Mouse (Mus musculus) spleen, adult 18-20 months (tissue): ENCODE results near the gene Fam136a.
A peak's percentile ranks its signal among the peaks of the same experiment; 100 is the strongest.

Source experiments
- DNase-seq, 2 experiments: peaks; one replicate each; pipeline ENCODE4 v3.0.0; 2022; ENCODE audit warnings: mixed read lengths in 2 of 2

Fam136a gene

DNA sequence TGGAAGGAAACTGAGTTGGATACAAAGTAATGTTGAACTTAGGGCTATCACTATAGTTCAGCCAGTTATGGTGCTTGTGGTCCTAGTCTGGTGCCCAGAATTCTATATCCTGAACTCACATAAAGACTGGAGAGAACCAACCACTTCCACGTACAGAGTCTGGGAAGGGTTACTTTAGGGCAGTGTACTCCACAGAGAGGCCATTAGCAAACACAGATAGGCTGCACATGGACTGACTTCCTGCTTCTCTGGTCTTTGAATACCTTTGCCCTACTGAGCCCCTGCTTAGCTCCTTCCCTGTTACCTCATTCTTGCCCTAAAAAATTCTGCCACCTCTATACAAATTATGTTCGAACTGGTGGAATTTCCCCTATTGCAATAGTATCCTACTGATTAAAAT is 34.5 kb downstream of the Fam136a start:
- DNase-seq = no peak

GRCm38 (mm10) chr6:86400972-86401371 is 35.5 kb downstream of the Fam136a start:
- peak; percentile 59 to 77 for DNase-seq

DNA sequence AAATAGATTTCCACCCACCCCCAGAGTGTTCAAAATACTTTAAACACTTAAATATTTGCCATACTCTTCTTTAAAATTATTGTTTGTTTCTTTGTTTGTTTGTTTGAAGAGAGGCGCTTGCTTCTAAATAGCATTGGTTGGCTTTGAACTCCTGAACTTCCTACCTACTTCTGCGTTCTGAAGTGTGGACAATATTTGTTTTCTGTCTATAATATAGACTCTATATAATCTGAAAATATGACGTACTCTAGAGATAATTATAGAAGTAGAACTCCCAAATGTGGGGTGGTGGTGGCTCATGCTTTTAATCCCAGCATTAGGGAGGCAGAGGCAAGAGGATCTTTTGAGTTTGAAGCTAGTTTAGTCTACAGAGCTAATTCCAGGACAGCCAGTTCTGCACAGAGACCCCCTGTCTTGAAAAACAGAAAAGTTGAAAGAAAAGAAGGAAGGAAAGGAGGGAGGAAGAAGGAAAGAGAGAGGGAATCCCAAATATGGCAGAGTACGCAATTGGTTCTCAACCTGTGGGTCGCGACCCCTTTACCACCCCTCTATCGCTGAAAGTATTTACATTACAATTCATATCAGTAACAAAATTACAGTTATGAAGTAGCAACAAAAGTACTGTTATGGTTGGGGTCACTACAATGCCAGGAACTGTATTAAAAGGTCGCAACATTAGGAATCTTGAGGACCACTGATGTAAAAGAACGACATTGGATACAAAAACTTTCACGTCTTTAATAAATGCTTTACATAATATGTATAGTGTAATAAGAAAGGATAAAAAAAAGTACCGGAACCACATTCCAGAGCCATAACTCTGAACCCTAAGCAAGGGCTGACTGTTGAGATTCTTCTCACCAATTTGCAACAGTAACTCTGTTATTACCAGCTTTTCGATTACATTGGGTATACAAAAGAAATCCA is 37.5 kb downstream of the Fam136a start:
- no peak for DNase-seq

- peak in 1 of 2 experiments; percentile 83 for DNase-seq
These were observed 38.3 kb downstream of the Fam136a start for GRCm38 (mm10) chr6:86403728-86404099.

DNA sequence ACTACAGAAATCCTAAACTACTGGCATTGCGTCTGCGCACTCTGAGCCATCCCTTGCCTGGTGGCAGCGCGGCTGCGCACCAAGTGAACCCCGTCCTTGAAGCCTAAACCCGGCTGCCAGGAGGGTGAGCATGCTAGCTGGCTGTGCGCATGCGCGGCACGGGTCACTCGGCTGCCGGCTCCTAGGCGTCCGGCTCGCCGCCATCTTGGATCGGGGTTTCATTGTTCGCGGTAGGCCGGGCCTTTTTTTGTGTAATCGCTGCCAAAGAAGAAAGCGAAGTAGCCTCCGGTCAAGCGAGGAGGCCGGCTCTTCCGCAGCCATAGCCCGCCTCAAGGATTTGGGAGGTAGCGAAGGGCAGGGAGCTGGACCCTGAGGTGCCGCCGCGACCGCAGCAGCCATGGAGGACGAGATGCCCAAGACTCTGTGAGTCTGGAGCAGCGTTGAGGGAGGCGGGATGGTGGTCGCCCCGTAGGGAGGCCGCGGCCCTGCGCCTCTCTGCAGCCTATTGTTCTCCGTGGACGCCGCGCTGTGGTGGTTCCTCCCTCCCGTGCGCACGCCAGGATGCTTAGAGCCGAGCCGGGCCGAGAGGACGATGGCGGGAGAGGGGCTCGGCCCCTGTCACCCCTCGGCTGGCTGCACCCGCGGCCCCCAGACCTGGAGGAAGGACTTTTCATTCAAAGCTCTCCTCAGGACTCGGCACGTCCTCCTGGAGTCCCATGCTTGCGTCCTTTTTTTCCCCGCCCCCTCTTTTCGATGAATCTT is 38.8 kb downstream of the Fam136a start, which contains the start of gene Tia1:
Tia1 (plus strand) TSS at position 120 of the 762 bp plus-strand sequence.
- DNase-seq = peak; percentile 87 to 94

- DNase-seq = no peak
These were observed 39.5 kb downstream of the Fam136a start for GRCm38 (mm10) chr6:86404996-86405395.

- no peak for DNase-seq
These were observed 40.9 kb downstream of the Fam136a start for GRCm38 (mm10) chr6:86406306-86406705.

DNA sequence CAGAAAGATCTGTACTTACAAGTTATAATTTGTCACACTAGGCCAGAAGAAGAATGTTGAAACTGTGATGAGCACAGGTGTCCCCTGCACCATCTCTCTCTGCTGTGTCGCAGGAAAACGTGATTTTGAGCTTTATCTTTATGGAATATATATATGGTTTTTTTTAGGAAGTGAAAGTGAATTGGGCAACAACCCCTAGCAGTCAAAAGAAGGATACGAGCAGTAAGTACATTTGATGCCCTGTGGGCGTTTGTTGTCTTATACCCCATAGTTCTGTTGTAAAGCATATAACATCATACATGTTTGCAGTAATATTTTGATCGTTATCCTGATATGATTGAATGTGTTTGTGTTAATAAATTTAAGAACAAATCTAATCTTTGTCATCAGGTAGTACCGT is 53.3 kb downstream of the Fam136a start:
- no peak for DNase-seq

- DNase-seq = no peak
These were observed 53.8 kb downstream of the Fam136a start for GRCm38 (mm10) chr6:86419239-86419638.
